Mouse (Mus musculus) spleen, adult 18-20 months (tissue): ENCODE results near the gene Cdc42se1.

ENCODE experiments used
- DNase-seq, 2 experiments: peaks; one replicate each; pipeline ENCODE4 v3.0.0; 2022; ENCODE audit warnings: mixed read lengths in 2 of 2

Cdc42se1 gene

GRCm38 (mm10) chr3:95224295-95224694, 4.2 kb upstream of the Cdc42se1 start:
- no peak for DNase-seq

DNA sequence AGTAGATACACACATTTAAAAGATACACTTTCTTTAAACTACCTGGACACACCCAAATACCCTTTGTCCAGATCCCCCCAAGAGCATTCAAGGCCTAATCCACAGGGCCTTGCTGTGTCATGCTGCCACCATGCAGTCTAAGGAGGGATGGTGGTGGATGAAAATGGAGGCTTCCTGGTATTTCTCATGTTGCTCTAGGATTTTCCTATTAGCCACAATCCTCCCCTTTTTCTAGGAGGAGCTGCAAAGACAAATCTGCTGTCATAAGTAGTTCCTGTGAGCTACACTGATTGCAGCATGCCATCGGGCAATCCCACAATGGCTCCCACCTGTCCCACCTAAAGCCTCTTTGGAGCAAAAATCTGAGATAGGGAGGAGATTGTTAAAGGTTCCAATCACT, 1.3 kb upstream of the Cdc42se1 start:
- DNase-seq: no peak

DNA sequence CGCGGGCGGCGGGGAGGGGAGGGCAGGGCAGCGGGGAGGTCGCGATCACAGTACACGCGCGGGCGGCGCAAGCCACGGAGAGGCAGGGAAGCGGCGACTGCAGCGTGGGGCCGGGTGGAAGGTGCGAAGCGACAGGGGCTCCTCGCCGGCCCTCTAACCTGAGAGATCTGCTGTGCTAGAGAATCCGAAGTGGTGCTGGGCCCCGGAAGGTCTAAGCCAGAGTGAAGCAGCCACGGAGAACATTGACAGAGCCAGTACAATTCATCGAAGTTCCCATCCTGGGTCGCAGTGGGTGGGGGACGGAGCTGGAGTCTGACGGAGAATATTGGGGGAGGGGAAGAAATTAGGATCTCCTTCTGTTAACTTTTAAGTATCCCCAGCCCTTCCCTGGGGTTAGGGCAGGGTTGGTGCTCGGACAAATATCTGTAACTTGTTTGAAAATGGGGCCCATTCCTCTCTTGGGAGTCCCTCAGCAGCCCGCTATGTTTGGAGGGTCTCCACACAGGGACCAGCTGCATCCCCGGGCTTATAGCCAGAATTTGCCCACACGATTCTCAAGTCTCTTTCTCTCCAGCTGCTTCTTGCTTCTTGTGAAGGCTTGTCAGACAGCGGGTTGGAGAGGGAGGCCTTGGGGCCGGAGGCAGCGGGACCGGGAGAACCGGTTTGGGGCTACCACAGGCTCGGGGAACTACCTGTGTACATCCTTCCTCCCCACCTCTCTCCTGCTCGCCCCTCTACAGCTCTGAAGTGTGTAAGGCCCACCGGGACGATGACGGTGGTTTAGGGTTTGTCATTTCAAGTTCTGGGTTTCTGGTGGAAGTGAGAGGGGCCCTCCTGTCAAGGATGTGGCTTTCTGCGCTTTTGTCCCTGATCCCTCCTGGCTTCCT, 605 bp downstream of the Cdc42se1 start:
- DNase-seq: peak; percentile 30 to 42

GRCm38 (mm10) chr3:95229781-95230494, 1.4 kb downstream of the Cdc42se1 start:
- peak; percentile 43 to 53 for DNase-seq

DNA sequence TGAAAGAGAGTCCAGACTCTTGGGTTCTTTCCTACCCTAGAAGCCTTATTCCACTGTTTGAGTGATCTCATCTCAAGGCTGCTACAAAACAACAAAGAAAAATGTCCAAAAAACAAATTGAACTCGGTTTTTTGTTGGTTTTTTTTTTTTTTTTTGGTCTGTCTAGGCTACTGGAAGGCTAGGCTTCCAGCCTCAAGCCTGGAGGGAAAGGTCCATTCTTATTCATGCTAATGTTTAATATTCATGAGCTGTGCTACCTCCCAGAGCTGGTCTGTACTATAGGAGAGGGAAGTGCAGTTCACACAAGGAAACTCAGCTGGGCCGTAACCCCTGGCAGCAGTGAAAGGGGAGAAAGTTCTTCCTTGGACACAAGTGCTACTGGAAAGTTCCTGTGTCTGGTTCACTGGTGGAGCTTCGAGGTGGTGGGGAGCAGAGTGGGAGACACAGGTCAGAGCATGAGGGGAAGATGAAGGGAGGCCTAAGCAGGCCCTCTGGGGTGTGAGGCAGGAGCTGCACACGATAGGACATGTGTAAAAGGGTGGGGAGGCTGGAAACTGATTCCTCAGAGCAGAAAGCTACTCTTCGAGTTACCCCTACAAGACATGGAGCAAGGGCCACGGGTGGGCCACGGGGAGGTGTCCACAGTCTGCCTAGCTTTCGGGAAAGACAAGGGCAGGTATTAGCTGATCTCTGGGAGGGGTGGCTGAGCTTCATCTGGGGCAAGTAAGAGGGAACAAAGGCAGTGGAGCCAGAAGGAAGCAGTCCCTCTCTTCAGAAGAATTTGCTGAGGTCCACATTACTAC, 2.2 kb downstream of the Cdc42se1 start:
- peak; percentile 33 to 44 for DNase-seq

GRCm38 (mm10) chr3:95231298-95232221, 3.0 kb downstream of the Cdc42se1 start, which contains the start of gene Mllt11:
Gene Mllt11 (minus strand): TSS chr3:95232171.
- DNase-seq: peak; percentile 60 to 67

GRCm38 (mm10) chr3:95232771-95233170, 4.2 kb downstream of the Cdc42se1 start:
- DNase-seq: no peak

DNA sequence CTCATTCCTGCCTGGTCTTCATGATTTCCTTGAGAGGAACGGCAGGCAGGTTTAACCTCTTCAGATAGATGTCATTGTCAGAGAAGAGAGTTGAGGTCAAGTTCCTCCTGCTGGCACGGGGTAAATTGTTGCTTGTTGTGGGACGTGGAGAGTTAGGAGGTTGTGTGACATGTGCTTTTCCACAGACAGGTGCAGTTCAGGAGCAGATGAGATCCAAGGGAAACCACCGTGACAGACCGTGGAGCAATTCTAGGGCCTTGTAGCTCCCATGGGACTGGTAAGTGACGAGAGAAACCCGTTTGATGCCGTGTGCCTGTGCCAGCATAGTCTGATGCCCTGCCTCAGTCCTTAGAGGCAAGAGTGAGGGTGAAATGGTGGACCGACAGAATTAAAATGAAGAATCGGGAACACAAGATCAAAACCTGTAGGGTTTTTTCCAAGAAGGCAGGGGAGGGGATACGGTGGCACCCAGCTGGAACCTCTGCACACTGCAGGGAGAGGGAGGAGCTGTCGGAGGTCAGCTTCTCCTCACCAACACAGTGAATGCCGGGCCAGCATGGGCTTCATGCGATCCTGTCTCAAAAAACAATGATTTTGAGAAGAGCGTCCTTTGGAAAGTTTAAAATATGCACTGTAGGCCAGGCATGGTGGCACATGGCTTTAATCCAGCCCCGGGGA, 4.9 kb downstream of the Cdc42se1 start:
- no peak for DNase-seq

- no peak for DNase-seq
These were observed 7.1 kb downstream of the Cdc42se1 start for GRCm38 (mm10) chr3:95235386-95236301.

- DNase-seq: no peak
These were observed 9.1 kb downstream of the Cdc42se1 start for GRCm38 (mm10) chr3:95237541-95238099.

DNA sequence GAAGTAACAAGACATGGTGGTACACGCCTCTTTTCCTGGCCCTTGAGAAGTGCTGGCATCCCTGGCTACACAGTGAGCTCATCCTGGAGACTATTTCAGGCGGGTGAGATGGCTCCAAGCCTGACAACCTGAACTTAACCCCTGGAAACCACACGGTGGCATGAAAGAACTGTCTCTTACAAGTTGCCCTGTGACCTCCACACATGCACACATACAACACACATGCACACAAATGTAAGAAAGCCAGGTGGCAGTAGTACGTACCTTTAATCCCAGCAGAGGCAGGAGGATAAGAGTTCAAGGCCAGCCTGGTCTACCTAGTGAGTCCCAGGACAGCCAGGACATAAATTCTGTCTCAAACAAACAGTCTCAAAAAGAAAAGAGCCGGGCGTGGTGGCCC, 10.5 kb downstream of the Cdc42se1 start:
- no peak for DNase-seq

DNA sequence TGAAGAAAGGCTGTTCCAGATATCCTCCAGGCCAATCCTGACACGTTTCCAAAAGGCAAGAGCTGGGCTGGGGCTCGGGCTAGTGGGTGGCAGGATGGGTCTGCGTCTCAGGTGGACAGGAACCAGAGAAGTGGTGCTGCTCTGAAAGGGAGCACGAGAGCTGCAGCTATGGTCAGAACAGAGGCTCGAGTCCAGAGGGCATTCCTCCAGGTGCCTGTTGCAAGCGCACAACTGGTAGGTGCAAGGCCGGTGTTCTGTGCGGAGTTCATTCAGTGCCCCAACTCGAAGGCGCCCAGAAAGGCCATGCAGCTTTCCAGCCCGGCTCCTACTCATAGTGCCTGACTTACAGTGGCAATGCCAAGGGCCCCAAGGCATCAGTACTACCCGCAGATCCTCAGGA, 11.4 kb downstream of the Cdc42se1 start:
- DNase-seq: no peak

- no peak for DNase-seq
These were observed 12.4 kb downstream of the Cdc42se1 start for GRCm38 (mm10) chr3:95240900-95241299.

DNA sequence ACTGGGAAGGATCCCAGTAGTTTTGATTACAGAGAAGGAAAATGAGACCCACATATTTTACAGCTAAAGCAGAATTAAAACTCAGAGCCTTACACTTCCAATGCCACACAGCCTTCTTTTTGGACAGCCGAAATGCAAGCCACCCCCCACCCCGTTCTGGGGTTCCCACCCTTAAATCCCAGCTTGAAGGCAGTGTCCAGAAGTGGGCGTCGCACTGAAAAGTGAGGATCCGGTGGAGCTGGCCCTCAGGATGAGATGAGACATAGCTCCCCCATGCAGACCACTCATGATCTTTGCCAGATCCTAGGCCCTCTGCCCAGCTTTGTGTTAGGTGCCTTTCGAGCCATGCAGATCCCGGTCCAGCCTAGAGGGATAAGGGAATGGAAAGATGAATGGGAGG, 13.0 kb downstream of the Cdc42se1 start, which contains the start of gene Gm128:
Gm128 (minus strand) TSS at position 101 of the 400 bp plus-strand sequence.
- no peak for DNase-seq

DNA sequence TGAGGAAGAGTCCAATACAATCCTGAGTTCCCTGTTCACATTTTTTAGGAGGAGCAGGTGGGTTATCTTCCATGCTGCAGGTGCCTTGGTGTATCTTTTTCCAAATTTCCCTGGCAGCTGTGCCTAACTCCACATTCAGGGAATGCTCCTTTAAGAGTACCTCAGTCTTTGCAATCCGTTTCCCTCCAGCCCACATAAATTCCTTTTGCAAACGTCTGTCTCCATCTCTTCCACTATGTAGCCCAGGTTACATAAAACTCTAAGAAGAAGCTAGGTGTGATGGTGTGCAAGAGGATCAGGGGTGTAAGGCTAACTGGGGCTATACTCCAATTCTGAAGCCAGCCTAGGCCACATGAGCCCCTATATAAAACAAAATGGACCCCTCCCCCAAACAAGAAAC, 14.6 kb downstream of the Cdc42se1 start:
- DNase-seq: no peak

DNA sequence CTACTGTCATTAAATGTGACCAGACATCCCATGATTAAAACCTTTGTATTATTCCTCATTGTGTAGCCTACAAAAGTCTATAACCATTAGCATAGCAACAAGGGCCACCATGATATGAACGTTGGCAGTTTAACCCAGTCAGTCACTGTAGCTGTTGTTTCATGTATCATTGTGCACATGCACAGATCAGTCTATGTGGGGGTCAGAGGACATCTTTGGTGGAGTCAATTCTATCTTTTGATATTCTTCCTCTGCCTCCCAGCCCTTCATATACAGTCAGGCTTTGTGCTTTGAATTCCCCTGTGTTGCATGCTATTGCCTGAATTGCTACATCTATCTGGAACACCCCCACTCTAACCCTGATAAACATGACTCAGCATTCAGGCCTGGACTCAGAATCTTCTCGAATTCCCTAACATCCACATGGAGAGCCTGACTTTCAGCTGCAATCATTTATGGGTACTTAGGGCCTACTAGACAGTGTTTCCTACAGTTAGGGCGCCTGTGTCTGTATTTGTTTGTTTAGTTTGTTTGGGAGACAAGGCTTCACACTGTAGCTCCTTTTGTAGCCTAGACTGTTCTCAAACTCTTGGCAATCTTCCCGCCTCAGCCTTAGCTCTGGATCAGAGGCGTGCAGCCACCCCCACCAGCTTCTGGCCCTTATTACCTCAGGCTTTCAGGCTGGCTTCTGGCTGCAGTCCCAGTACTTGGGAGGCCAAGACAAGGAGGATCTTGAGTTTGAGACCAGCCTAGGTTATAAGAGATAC, 18.1 kb downstream of the Cdc42se1 start:
- DNase-seq: no peak

- DNase-seq: no peak
These were observed 19.3 kb downstream of the Cdc42se1 start for GRCm38 (mm10) chr3:95247660-95248336.

DNA sequence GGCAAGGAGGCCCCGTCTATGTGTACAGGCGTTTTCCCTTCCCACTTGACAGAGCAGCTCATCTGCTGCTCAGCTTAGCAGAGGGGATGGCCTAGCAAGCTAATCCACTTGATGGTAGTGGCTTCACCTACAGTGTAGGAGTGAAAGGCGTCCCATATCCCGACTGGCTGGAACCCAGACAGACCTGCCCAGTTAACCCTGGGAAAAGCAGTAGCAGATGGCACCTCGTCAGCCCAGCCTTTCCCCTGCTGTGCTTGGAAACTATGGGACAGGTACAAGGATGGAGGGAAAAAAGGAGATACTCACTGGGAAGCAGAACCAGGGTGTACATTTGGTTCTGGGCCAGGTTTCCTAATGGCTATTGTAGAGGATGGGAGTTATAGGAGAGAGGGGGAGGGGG, 21.8 kb downstream of the Cdc42se1 start:
- no peak for DNase-seq
